Mouse (Mus musculus) 3T3-L1 (cell line): ENCODE results near the gene Cetn4.

Source experiments
- DNase-seq: peaks from one replicate; pipeline ENCODE4 v3.0.0-alpha.2; 2015; ENCODE audit warnings: low read depth, low spot score

The Cetn4 gene

DNA sequence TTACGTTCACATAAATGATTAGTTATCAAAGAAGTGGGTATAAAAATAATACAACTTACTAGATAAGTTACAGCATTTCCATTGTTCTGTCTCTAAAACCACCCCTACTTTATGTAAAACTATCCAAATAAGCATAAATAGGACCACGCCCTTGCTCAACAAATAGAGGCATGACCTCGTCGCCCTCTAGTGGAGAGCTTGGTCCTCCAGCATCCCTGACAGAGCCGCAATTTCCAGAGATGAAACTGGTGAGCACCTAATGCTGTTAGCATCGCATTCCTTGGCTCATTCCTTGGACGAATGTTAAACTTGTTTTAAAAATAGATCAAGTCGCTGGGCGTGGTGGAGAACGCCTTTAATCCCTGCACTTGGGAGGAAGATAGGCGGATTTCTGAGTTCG lies 9.8 kb downstream of the Cetn4 start:
- peak; percentile 93 for DNase-seq

- DNase-seq = no peak
These were observed 13.0 kb downstream of the Cetn4 start for GRCm38 (mm10) chr3:37299470-37299869.

GRCm38 (mm10) chr3:37292654-37293053 lies 19.9 kb downstream of the Cetn4 start:
- no peak for DNase-seq

- no peak for DNase-seq
These were observed 20.6 kb downstream of the Cetn4 start for GRCm38 (mm10) chr3:37291929-37292328.

DNA sequence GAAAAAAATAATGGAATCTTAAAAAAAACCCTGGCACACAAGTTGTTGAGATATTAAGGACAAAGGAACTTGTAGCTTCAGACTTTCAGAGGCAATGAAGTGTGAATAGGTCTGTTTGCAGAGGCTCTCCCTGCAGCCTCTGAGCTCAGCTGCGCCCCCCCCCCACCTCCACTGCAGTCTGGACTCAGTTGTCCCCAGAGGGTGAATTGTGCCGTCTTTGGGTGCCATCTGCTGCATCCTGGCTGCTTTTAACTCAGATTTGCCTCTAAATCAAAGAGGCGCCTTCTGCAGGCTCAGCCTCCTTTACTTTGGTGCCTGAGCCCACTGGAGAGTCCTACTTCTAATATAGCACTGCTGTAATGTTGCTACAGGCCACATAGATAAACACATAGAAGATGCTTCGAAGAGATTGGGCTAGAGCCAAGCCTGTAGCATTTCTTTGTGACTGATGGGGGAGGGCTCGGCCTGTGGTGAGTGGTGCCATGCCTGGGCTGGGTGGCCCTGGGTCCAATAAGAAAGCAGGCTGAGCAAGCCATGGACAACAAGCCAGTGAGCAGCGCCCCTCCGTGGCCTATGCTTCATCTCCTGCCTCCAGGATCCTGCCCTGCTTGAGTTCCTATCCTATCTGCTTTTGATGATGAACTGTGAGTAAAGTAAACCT lies 21.5 kb downstream of the Cetn4 start:
- DNase-seq = no peak

- no peak for DNase-seq
These were observed 23.3 kb downstream of the Cetn4 start for GRCm38 (mm10) chr3:37289237-37289636.

GRCm38 (mm10) chr3:37283234-37283633 lies 29.3 kb downstream of the Cetn4 start:
- no peak for DNase-seq

- no peak for DNase-seq
These were observed 30.1 kb downstream of the Cetn4 start for GRCm38 (mm10) chr3:37282299-37282922.

DNA sequence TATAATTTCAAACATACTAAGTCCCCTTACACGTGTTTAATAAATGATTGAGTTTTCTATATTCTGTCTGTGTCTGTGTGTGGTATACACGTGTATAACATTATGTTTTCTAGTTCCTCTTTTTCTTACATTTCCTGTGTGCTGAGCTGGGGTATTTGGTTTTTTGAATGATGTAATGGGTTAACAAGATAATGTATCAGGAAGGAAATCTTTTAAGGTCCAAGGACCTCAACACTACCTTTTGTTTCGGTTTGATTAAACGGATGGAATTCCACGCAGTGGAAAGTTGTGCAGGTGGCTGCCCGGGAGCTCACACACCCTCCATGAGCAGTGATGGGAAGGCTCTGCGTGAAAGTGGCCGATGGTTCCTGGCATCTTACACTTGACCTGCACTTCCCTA lies 31.6 kb downstream of the Cetn4 start:
- DNase-seq = no peak

- DNase-seq = no peak
These were observed 32.3 kb downstream of the Cetn4 start for GRCm38 (mm10) chr3:37280221-37280620.

GRCm38 (mm10) chr3:37274661-37275060 lies 37.8 kb downstream of the Cetn4 start:
- no peak for DNase-seq

DNA sequence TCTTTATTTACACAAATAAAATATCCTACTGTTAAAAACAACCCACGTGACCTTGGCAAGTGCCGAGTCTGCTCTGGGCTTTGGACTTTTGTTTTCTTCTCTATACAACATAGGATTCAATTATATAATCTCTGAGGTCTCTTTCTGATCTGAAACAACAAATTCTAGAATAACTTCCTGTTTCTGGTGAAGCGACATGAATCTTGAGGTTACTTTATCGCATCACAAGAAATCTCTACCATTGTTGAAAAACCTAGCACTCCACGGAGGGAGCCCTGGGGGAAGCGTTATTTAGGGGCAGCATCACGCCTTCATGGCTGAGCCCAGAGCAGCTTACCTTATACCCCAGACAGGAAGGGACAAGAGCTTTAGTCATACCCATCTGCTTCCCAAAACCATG lies 39.4 kb downstream of the Cetn4 start:
- DNase-seq = no peak

- DNase-seq = peak; percentile 77
These were observed 41.3 kb downstream of the Cetn4 start for GRCm38 (mm10) chr3:37271209-37271608.

GRCm38 (mm10) chr3:37269926-37270325 lies 42.6 kb downstream of the Cetn4 start:
- DNase-seq = no peak

DNA sequence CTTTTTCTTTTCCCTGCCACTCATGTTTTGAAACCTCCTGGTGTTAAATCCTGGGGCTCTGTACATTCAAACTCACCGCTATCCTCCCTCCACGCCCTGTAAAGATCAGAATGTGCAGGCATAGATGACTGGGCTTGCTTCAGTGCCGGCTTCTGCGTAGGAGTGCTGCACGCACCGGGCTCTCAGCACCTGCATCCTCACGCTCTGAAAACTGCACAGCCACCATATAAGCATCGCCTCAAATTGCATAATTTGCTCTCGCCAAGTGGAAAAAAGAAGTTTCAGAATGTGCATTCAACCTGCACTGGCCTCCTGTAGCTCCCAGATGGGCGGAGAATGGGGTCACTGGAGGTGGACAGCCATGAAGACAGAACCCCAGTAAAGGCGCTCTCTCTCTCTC lies 44.2 kb downstream of the Cetn4 start:
- no peak for DNase-seq

DNA sequence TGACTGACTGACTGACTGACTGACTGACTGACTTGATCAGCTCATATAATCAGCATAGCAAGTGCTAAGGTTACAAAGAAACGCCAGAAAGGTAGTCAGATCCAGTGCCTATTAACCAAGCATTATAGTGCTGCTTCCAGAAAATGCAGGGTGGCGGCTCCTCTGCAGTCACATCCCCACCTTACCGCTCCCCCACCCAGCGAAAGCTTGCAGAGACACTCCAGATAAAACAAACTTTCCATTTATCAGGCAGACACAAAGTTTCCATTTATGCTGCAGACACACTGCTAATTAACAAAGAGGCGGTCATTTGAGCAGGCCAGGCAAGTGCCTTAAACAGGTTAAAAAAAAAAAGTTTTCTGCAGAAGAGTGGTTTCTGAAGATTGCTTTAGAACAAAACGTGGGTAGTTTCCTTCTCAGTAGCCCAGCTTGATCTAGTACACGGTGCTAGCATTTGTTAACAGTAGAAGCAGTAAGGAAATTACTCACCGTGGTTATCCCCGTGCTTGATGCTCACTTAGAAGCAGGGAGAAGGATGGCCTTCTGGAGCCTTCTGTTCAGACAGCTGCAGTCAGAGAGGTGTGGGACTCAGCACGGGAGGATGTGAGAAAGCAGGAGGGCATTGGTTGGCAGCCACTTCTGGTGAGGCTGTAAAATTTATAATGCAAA lies 53.0 kb downstream of the Cetn4 start:
- no peak for DNase-seq

DNA sequence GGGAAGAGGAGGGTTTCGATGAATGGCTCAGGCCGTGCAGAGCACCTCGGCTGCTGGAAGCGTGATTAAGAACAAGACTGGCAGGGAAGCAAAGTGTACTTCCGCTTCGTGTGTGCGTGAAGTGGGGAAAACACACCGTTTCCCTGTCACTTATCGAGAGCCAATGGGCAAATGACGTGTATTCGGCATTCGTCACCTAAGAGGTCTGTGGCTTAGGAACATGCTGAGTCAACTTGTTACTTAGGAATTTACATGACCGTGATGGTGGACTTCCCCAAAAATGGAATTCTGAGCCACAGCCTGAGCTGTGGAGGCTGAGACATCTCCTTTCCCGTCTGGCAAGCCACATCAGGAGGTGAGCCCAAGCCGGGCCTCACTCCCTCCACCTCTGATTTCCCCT lies 54.7 kb downstream of the Cetn4 start:
- no peak for DNase-seq
